Mouse (Mus musculus) embryonic facial prominence, embryonic 10.5 days (tissue): ENCODE data around the gene Slc25a23. TPM values are rescaled to one million over a fixed set of nuclear protein-coding genes. Genes with fewer than 3 reads are reported as not detected.

Source experiments
- DNase-seq: peaks from one replicate; pipeline ENCODE4 v3.0.0-alpha.2; 2017; ENCODE audit warnings: low spot score
- H3K27ac ChIP-seq: fragments of 300-500 bp; sonication (generic); replicated peaks from 2 replicates; pipeline ENCODE4 v1.5.1; 2016; ENCODE audit warnings: mild to moderate bottlenecking
- H3K27me3 ChIP-seq: fragments of 300-500 bp; sonication (generic); replicated peaks from 2 replicates; pipeline ENCODE4 v1.6.1; 2016; ENCODE audit warnings: low read depth, mild to moderate bottlenecking; ENCODE audit not compliant: poor library complexity, severe bottlenecking
- H3K36me3 ChIP-seq: fragments of 300-500 bp; sonication (generic); replicated peaks from 2 replicates; pipeline ENCODE4 v1.6.1; 2016; ENCODE audit warnings: mild to moderate bottlenecking, moderate library complexity
- H3K4me1 ChIP-seq: fragments of 300-500 bp; sonication (generic); 2 replicates; pipeline ENCODE4 v1.6.1; 2016
- H3K4me3 ChIP-seq: fragments of 300-500 bp; sonication (generic); 2 replicates; pipeline ENCODE4 v1.5.1; 2016; ENCODE audit warnings: mild to moderate bottlenecking, moderate library complexity
- H3K9me3 ChIP-seq: fragments of 300-500 bp; sonication (generic); 2 replicates; pipeline ENCODE4 v1.6.1; 2016; ENCODE audit warnings: mild to moderate bottlenecking
- WGBS: fragments of 180-500 bp; shearing (Covaris S2); methylation state at CpG from one replicate; pipeline ENCODE4 v1.1.7; 2016; 5-methylcytosine and 5-hydroxymethylcytosine counted together
- polyA plus RNA-seq: library from polyadenylated mRNA; unstranded; fragments of >200 nt; fragmentation: Nextera tagmentation; extraction: Ambion mirVana; gene quantifications from 2 replicates; pipeline ENCODE4 v1.2.1, GENCODE M21; 2016

The Slc25a23 gene
- 7.0 and 8.2 TPM in 2 replicates for polyA plus RNA-seq

GRCm38 (mm10) chr17:57059486-57059977 lies at the start of gene Slc25a23:
Gene Slc25a23, minus strand, starts transcription at chr17:57059863.
- Histone ChIP-seq H3K27ac (peak within 1 kb of the TSS; percentile 82), H3K4me1 (peaks cover 36% of the 10 kb centered on the region), H3K4me3 (peak within 1 kb of the TSS; percentile 88), H3K9me3 (no peaks in the 10 kb centered on the region), H3K27me3 (peaks cover 59% of the 10 kb centered on the region), H3K36me3 (0 out of 2 replicates have a peak, but pooled peaks cover 15% of the 10 kb centered on the region)
- 0% methylated on average over 38 of the region's 45 CpGs for WGBS
- DNase-seq: peak; percentile 90

DNA sequence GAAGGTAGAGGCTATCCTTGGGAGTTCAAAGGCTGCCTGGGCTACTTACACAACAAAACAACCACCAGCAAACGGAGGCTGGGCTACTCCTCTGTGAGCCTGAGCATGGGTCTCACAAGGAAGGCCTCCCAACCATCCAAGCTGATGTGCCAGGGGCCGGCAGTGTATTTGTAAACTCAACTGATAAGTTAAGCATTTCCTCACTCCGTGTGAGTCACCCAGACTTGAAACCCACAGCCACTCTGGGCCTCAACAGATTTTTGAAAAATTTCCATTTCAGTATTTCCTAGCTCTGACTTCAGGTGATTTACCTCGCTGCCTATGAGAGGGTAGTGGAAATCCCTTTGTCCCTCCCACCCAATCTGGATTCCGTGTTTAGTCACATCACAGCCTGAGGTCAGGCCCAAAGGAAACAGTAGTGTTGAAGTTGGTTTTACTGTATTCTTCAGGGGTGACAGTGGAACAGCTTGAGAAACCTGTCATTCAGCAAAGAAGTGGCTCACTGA lies 49.1 kb upstream of the Slc25a23 start:
- H3K9me3 ChIP-seq: no peaks in the 10 kb centered on the region
- H3K27me3 ChIP-seq: 0 out of 2 replicates have a peak, but pooled peaks cover 3% of the 10 kb centered on the region
- H3K36me3 ChIP-seq: no peaks in the 10 kb centered on the region
- H3K4me3 ChIP-seq: no peak overlapping the region
- WGBS: 52% methylated on average over 5 of the region's 5 CpGs
- DNase-seq: no peak
- H3K27ac ChIP-seq: no peak overlapping the region
- H3K4me1 ChIP-seq: peaks cover 30% of the 10 kb centered on the region

GRCm38 (mm10) chr17:57108040-57108665 lies 48.5 kb upstream of the Slc25a23 start:
- no peak for DNase-seq
- WGBS: 89% methylated on average over 7 of the region's 7 CpGs
- Histone ChIP-seq H3K4me1 (peaks cover 30% of the 10 kb centered on the region), H3K36me3 (no peaks in the 10 kb centered on the region), H3K4me3 (no peak overlapping the region), H3K27ac (no peak overlapping the region), H3K9me3 (no peaks in the 10 kb centered on the region), H3K27me3 (0 out of 2 replicates have a peak, but pooled peaks cover 3% of the 10 kb centered on the region)

GRCm38 (mm10) chr17:57107064-57107463 lies 47.4 kb upstream of the Slc25a23 start:
- no peak overlapping the region; the same call in 1 of the 2 replicates for H3K4me3 ChIP-seq
- no peak overlapping the region for H3K27ac ChIP-seq
- no peak for DNase-seq
- WGBS: 83% methylated on average over 5 of the region's 5 CpGs
- H3K4me1 ChIP-seq: peaks cover 30% of the 10 kb centered on the region
- H3K9me3 ChIP-seq: no peaks in the 10 kb centered on the region
- 0 out of 2 replicates have a peak, but pooled peaks cover 3% of the 10 kb centered on the region for H3K27me3 ChIP-seq
- H3K36me3 ChIP-seq: no peaks in the 10 kb centered on the region

DNA sequence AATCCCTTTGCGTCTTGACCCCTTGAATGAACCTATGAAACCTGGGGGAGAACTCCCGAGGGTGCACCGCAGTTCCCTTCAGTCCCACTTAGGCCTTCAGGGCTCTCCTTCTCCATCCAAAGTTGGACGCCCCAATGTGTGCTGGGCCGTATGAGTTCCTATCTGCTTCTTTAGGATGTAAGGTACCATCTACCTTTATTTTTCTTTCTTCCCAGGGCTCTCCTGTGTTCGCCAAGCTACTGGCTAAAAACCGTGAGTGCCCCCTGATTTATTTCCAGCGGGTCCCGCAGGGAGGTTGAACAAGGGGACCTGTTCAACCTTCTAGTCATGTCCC lies 46.3 kb upstream of the Slc25a23 start:
- peak overlapping the region; percentile 88 for H3K27ac ChIP-seq
- no peaks in the 10 kb centered on the region for H3K36me3 ChIP-seq
- no peaks in the 10 kb centered on the region for H3K9me3 ChIP-seq
- DNase-seq: no peak
- 0 out of 2 replicates have a peak, but pooled peaks cover 3% of the 10 kb centered on the region for H3K27me3 ChIP-seq
- 5% methylated on average over 9 of the region's 9 CpGs for WGBS
- H3K4me3 ChIP-seq: peak overlapping the region; percentile 80
- peaks cover 30% of the 10 kb centered on the region for H3K4me1 ChIP-seq

GRCm38 (mm10) chr17:57105181-57106034 lies 45.7 kb upstream of the Slc25a23 start, which contains the start of gene Tnfsf9:
Gene Tnfsf9, plus strand, starts transcription at chr17:57105325.
- H3K36me3 ChIP-seq: no peaks in the 10 kb centered on the region
- peak; percentile 84 for DNase-seq
- peak within 1 kb of the TSS; percentile 88 for H3K27ac ChIP-seq
- under 1% methylated on average over 61 of the region's 61 CpGs for WGBS
- H3K9me3 ChIP-seq: no peaks in the 10 kb centered on the region
- 0 out of 2 replicates have a peak, but pooled peaks cover 3% of the 10 kb centered on the region for H3K27me3 ChIP-seq
- H3K4me3 ChIP-seq: peak within 1 kb of the TSS; percentile 80
- peaks cover 30% of the 10 kb centered on the region for H3K4me1 ChIP-seq

- Histone ChIP-seq H3K27ac (peak overlapping the region; percentile 88), H3K36me3 (no peaks in the 10 kb centered on the region), H3K27me3 (0 out of 2 replicates have a peak, but pooled peaks cover 3% of the 10 kb centered on the region), H3K4me1 (peaks cover 34% of the 10 kb centered on the region), H3K9me3 (no peaks in the 10 kb centered on the region), H3K4me3 (peak overlapping the region; percentile 80)
- whole genome bisulfite sequencing: 39% methylated on average over 4 of the region's 4 CpGs
- no peak for DNase-seq
Measured at GRCm38 (mm10) chr17:57104496-57104895, 44.8 kb upstream of the Slc25a23 start.

DNA sequence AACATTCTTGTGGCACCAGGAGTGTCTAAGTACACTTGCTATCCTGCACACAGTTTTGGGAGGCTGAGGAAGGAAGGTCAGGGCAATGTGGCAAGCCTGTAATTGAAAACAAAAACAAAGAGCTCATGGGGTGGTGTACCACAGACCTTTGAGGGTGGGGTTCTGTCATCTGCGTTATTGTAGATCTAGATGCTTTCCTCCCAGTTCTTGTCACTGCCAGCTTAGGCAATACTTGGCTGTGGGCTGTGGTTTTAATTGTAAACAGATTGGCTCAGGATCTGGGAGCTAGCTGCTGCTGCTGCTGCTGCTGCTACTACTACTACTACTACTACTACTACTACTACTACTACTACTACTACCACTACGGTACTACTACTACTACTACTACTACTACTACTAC lies 42.6 kb upstream of the Slc25a23 start:
- Histone ChIP-seq H3K9me3 (no peaks in the 10 kb centered on the region), H3K4me1 (peaks cover 33% of the 10 kb centered on the region), H3K27ac (no peak overlapping the region), H3K27me3 (0 out of 2 replicates have a peak, but pooled peaks cover 3% of the 10 kb centered on the region), H3K36me3 (no peaks in the 10 kb centered on the region), H3K4me3 (no peak overlapping the region)
- WGBS: 73% methylated on average over 2 of the region's 2 CpGs
- no peak for DNase-seq

- Histone ChIP-seq H3K27ac (no peak overlapping the region), H3K36me3 (no peaks in the 10 kb centered on the region), H3K4me3 (no peak overlapping the region; the same call in 1 of the 2 replicates), H3K9me3 (no peaks in the 10 kb centered on the region), H3K27me3 (peaks cover 12% of the 10 kb centered on the region), H3K4me1 (peaks cover 21% of the 10 kb centered on the region)
- WGBS: 7% methylated on average over 10 of the region's 10 CpGs
- peak; percentile 45 for DNase-seq
Measured at GRCm38 (mm10) chr17:57099629-57100325, 40.1 kb upstream of the Slc25a23 start.

DNA sequence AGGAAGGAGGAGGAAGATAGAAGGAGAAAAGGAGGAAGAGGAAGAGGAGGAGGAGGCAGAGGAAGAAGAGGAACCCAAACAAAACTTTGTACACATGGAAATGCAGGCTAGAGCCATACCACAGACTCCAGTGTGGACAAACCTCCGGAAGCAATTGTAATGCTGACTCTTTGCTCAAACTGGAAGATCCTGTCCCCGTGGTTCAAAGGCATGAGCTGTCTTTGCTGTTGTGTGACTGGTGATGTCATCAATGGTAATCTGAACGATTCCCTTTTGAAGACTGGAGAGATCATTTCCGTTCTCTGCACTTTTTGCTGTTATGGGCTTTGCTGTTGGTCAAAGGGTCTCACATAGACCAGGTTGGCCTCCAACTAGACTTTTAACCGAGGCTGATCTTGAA lies 38.7 kb upstream of the Slc25a23 start:
- H3K36me3 ChIP-seq: no peaks in the 10 kb centered on the region
- no peak overlapping the region for H3K4me3 ChIP-seq
- peaks cover 16% of the 10 kb centered on the region for H3K4me1 ChIP-seq
- H3K27me3 ChIP-seq: peaks cover 12% of the 10 kb centered on the region
- H3K9me3 ChIP-seq: no peaks in the 10 kb centered on the region
- no peak overlapping the region for H3K27ac ChIP-seq
- no peak for DNase-seq
- 86% methylated on average over 5 of the region's 5 CpGs for WGBS

- Histone ChIP-seq H3K4me3 (peak overlapping the region; percentile 40), H3K4me1 (peaks cover 16% of the 10 kb centered on the region), H3K27me3 (peaks cover 12% of the 10 kb centered on the region), H3K9me3 (no peaks in the 10 kb centered on the region), H3K36me3 (no peaks in the 10 kb centered on the region), H3K27ac (no peak overlapping the region)
- peak; percentile 86 for DNase-seq
- WGBS: 2% methylated on average over 11 of the region's 11 CpGs
Measured at GRCm38 (mm10) chr17:57096623-57096920, 36.9 kb upstream of the Slc25a23 start.
